Mouse (Mus musculus) limb, embryonic 12.5 days (tissue): ENCODE results near the gene Usp39. TPM values are rescaled to one million over a fixed set of nuclear protein-coding genes. Genes with fewer than 3 reads are reported as not detected.

Source experiments
- ATAC-seq: fragments of 200-750 bp; cut with Nextera tagmentation; 2 replicates; pipeline ENCODE4 v1.8.0; 2017; ENCODE audit warnings: low read depth, moderate TSS enrichment; ENCODE audit not compliant: insufficient number of reproducible peaks, insufficient read depth, low FRiP score, low TSS enrichment
- H3K27ac ChIP-seq: fragments of 300-500 bp; sonication (generic); 2 replicates; pipeline ENCODE4 v1.5.1; 2016; ENCODE audit warnings: mild to moderate bottlenecking, moderate library complexity
- H3K27me3 ChIP-seq: fragments of 300-500 bp; sonication (generic); 2 replicates; pipeline ENCODE4 v1.6.1; 2016; ENCODE audit warnings: mild to moderate bottlenecking, moderate library complexity
- H3K36me3 ChIP-seq: fragments of 300-500 bp; sonication (generic); 2 replicates; pipeline ENCODE4 v1.6.1; 2016; ENCODE audit warnings: mild to moderate bottlenecking, moderate library complexity
- H3K4me1 ChIP-seq: fragments of 300-500 bp; sonication (generic); replicated peaks from 2 replicates; pipeline ENCODE4 v1.6.1; 2016
- H3K4me2 ChIP-seq: fragments of 300-500 bp; sonication (generic); 2 replicates; pipeline ENCODE4 v1.6.1; 2016; ENCODE audit warnings: mild to moderate bottlenecking, moderate library complexity
- H3K4me3 ChIP-seq: fragments of 300-500 bp; sonication (generic); replicated peaks from 2 replicates; pipeline ENCODE4 v1.5.1; 2016; ENCODE audit warnings: mild to moderate bottlenecking
- H3K9ac ChIP-seq: fragments of 300-500 bp; sonication (generic); replicated peaks from 2 replicates; pipeline ENCODE4 v1.6.1; 2016; ENCODE audit warnings: mild to moderate bottlenecking, moderate library complexity
- H3K9me3 ChIP-seq: fragments of 300-500 bp; sonication (generic); 2 replicates; pipeline ENCODE4 v1.6.1; 2016; ENCODE audit warnings: mild to moderate bottlenecking, moderate library complexity
- WGBS: fragments of 180-500 bp; shearing (Covaris S2); methylation state at CpG from one replicate; pipeline ENCODE4 v1.1.7; 2016; 5-methylcytosine and 5-hydroxymethylcytosine counted together
- polyA plus RNA-seq: library from polyadenylated mRNA; unstranded; fragments of >200 nt; fragmentation: Nextera tagmentation; extraction: Ambion mirVana; gene quantifications from 2 replicates; pipeline ENCODE4 v1.2.1, GENCODE M21; 2016

The Usp39 gene
- polyA plus RNA-seq = 62.7 and 71.3 TPM in 2 replicates

DNA sequence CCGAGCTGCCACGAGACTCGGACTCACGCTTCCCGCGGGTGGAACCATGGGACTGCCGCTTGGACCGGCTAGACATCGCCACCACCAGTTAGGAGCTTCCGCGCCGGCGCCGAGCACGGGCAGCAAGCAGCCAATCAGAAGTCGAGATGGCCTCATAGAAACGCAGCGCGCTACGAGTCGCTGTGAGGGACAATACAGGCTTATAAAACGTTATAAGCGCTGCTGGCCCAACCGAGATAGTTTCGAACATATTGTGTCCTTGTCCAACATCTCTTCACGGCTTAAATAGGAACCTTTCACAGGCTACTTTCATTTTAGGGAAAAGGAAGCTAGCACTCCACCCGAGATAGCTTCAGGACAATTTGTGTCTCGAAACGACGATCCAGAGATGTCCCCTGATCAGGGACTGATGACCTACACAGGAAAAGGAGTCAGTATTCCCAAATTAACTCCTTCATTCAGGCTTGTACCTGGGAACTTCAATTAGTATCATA, at the start of gene Usp39:
Gene Usp39 (minus strand): TSS at position 111 of the 494 bp plus-strand sequence.
- Histone ChIP-seq H3K27ac (peak within 1 kb of the TSS; percentile 59; the same call in 1 of the 2 replicates), H3K27me3 (no peaks in the 10 kb centered on the region), H3K9ac (peak within 1 kb of the TSS; percentile 91), H3K4me2 (peak within 1 kb of the TSS; percentile 90), H3K9me3 (no peaks in the 10 kb centered on the region), H3K4me1 (peaks cover 23% of the 10 kb centered on the region), H3K36me3 (peaks cover 22% of the 10 kb centered on the region), H3K4me3 (peak within 1 kb of the TSS; percentile 86)
- under 1% methylated on average over 30 of the region's 30 CpGs for WGBS
- ATAC-seq = no peak

DNA sequence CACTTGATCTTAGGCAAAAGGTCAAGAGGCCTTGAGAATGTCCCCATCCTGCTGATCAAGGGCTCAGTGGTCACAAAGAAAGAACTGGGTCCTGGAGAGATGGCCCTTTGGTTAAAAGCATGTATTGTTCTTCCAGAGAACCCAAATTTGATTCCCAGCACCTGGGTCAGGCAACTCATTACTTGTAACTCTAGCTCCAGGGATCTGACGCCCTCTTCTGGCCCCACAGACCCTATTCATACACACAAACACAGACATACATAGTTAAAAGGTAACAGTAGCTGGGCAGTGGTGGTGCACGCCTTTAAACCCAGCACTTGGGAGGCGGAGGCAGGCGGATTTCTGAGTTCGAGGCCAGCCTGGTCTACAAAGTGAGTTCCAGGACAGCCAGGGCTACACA, 47.4 kb upstream of the Usp39 start:
- no peaks in the 10 kb centered on the region; the same call in 1 of the 2 replicates for H3K36me3 ChIP-seq
- no peak overlapping the region for H3K4me2 ChIP-seq
- H3K27me3 ChIP-seq = no peaks in the 10 kb centered on the region
- 90% methylated on average over 5 of the region's 5 CpGs for WGBS
- H3K9ac ChIP-seq = no peak overlapping the region
- H3K9me3 ChIP-seq = no peaks in the 10 kb centered on the region
- ATAC-seq = no peak
- H3K4me3 ChIP-seq = no peak overlapping the region
- H3K27ac ChIP-seq = no peak overlapping the region
- peaks cover 32% of the 10 kb centered on the region for H3K4me1 ChIP-seq

- H3K27ac ChIP-seq = peak overlapping the region; percentile 94
- H3K4me1 ChIP-seq = peaks cover 32% of the 10 kb centered on the region
- peaks cover 6% of the 10 kb centered on the region; the same call in 1 of the 2 replicates for H3K36me3 ChIP-seq
- WGBS = 18% methylated on average over 12 of the region's 12 CpGs
- ATAC-seq = no peak
- peak overlapping the region; percentile 72 for H3K9ac ChIP-seq
- peak overlapping the region; percentile 54 for H3K4me3 ChIP-seq
- H3K4me2 ChIP-seq = peak overlapping the region; percentile 67
- no peaks in the 10 kb centered on the region for H3K27me3 ChIP-seq
- H3K9me3 ChIP-seq = no peaks in the 10 kb centered on the region
Measured at GRCm38 (mm10) chr6:72390795-72391521, 46.0 kb upstream of the Usp39 start.

DNA sequence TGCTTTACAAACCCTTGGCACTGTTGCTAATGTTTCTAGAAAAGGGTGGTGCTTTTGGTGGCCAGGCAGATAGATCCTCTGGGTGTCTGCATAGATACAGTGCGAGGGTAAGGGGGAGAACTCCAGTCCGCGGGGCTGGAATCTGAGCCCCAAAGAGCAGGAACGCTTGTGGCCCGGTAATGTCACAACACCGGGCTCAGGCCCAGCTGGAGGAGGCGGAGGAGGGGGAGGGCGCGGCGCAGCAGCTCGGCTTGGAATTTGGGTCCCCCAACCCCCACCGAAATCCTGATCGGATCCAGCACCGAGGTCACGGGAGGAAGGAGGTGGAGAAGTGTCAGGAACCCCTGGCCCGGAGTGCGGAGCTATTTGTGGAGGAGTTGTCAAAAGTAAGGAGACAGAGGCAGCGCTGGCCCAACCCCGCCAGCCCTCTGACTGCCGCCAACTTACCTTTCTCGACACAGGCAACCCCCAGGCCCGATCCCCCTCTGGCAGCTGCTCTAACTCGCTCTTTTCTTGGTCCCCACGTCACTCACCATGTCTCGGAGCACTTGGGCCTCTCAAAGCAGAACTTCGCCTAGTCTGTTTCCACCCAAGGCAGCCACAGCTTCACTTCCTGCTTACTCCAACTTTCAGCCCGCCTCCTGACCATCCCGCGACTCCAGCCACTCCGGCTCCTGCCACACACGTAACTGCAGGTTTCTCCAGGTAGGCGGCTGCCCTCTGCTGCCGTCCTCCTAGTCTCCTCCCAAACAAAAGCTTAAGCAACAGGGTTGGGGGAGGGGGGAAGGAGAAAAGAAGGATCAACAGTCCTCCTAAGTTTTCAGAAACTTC, 45.2 kb upstream of the Usp39 start, which contains the start of gene Vamp8:
Gene Vamp8 (minus strand): TSS at position 763 of the 831 bp plus-strand sequence.
- peak within 1 kb of the TSS; percentile 67 for H3K4me2 ChIP-seq
- peaks cover 32% of the 10 kb centered on the region for H3K4me1 ChIP-seq
- H3K9ac ChIP-seq = peak within 1 kb of the TSS; percentile 72
- H3K4me3 ChIP-seq = peak within 1 kb of the TSS; percentile 54
- H3K9me3 ChIP-seq = no peaks in the 10 kb centered on the region
- H3K36me3 ChIP-seq = peaks cover 13% of the 10 kb centered on the region
- peak; percentile 67; the same call in 1 of the 2 replicates for ATAC-seq
- peak within 1 kb of the TSS; percentile 94 for H3K27ac ChIP-seq
- no peaks in the 10 kb centered on the region for H3K27me3 ChIP-seq
- 2% methylated on average over 33 of the region's 33 CpGs for WGBS

- ATAC-seq = peak; percentile 48; the same call in 1 of the 2 replicates
Measured at GRCm38 (mm10) chr6:72389471-72389940, 44.5 kb upstream of the Usp39 start.

GRCm38 (mm10) chr6:72388791-72389329, 43.9 kb upstream of the Usp39 start:
- Histone ChIP-seq H3K9me3 (no peaks in the 10 kb centered on the region), H3K27me3 (no peaks in the 10 kb centered on the region), H3K27ac (no peak overlapping the region; the same call in 1 of the 2 replicates), H3K4me3 (peak overlapping the region; percentile 54; the same call in 1 of the 2 replicates), H3K9ac (peak overlapping the region; percentile 72), H3K36me3 (peaks cover 26% of the 10 kb centered on the region), H3K4me2 (peak overlapping the region; percentile 67), H3K4me1 (peaks cover 32% of the 10 kb centered on the region)
- no peak for ATAC-seq
- WGBS = 43% methylated on average over 6 of the region's 6 CpGs

More at GRCm38 (mm10) chr6:72389471-72389940, 44.5 kb upstream of the Usp39 start:
- 19% methylated on average over 13 of the region's 13 CpGs for WGBS
- H3K9me3 ChIP-seq = no peaks in the 10 kb centered on the region
- peak overlapping the region; percentile 67 for H3K4me2 ChIP-seq
- H3K9ac ChIP-seq = peak overlapping the region; percentile 72
- peaks cover 20% of the 10 kb centered on the region for H3K36me3 ChIP-seq
- H3K27me3 ChIP-seq = no peaks in the 10 kb centered on the region
- peak overlapping the region; percentile 94 for H3K27ac ChIP-seq
- H3K4me3 ChIP-seq = peak overlapping the region; percentile 54
- H3K4me1 ChIP-seq = peaks cover 32% of the 10 kb centered on the region

DNA sequence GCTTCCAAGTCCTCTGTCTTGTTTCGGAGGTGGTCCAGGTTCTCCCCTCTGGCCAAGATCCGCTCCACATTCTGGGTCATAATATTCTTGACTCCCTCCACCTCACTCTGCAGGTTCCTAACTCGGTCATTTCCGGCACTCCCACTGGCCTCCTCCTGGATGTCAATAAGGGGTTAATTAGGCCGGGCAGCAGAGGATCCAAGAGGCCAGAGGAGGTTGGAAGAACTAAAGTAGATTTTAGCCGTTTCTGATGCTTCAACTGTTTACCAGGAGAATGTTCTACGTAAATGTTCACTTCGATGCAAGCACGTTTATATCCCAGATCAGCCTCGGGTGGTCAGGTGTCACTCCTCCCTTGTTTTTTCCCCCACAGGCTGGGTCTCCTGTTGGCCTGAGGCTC, 43.3 kb upstream of the Usp39 start:
- H3K9ac ChIP-seq = no peak overlapping the region
- peaks cover 26% of the 10 kb centered on the region for H3K36me3 ChIP-seq
- H3K27ac ChIP-seq = no peak overlapping the region
- 44% methylated on average over 10 of the region's 10 CpGs for WGBS
- no peak for ATAC-seq
- peak overlapping the region; percentile 67; the same call in 1 of the 2 replicates for H3K4me2 ChIP-seq
- H3K4me3 ChIP-seq = no peak overlapping the region
- no peaks in the 10 kb centered on the region for H3K27me3 ChIP-seq
- no peaks in the 10 kb centered on the region for H3K9me3 ChIP-seq
- H3K4me1 ChIP-seq = peaks cover 32% of the 10 kb centered on the region

- 43% methylated on average over 3 of the region's 3 CpGs for whole genome bisulfite sequencing
Measured at GRCm38 (mm10) chr6:72387816-72388215, 42.8 kb upstream of the Usp39 start.

GRCm38 (mm10) chr6:72386561-72386960, 41.6 kb upstream of the Usp39 start:
- H3K27me3 ChIP-seq = no peaks in the 10 kb centered on the region
- ATAC-seq = no peak
- no peaks in the 10 kb centered on the region for H3K9me3 ChIP-seq
- no peak overlapping the region for H3K27ac ChIP-seq
- H3K4me1 ChIP-seq = peaks cover 32% of the 10 kb centered on the region
- H3K4me2 ChIP-seq = no peak overlapping the region
- H3K9ac ChIP-seq = no peak overlapping the region
- H3K36me3 ChIP-seq = peaks cover 26% of the 10 kb centered on the region
- no peak overlapping the region for H3K4me3 ChIP-seq
- 93% methylated on average over 2 of the region's 2 CpGs for WGBS

More at GRCm38 (mm10) chr6:72387816-72388215, 42.8 kb upstream of the Usp39 start:
- no peak overlapping the region for H3K9ac ChIP-seq
- no peak for ATAC-seq
- no peaks in the 10 kb centered on the region for H3K27me3 ChIP-seq
- peak overlapping the region; percentile 67; the same call in 1 of the 2 replicates for H3K4me2 ChIP-seq
- no peak overlapping the region for H3K4me3 ChIP-seq
- H3K9me3 ChIP-seq = no peaks in the 10 kb centered on the region
- peaks cover 32% of the 10 kb centered on the region for H3K4me1 ChIP-seq
- H3K27ac ChIP-seq = no peak overlapping the region
- H3K36me3 ChIP-seq = peaks cover 26% of the 10 kb centered on the region

DNA sequence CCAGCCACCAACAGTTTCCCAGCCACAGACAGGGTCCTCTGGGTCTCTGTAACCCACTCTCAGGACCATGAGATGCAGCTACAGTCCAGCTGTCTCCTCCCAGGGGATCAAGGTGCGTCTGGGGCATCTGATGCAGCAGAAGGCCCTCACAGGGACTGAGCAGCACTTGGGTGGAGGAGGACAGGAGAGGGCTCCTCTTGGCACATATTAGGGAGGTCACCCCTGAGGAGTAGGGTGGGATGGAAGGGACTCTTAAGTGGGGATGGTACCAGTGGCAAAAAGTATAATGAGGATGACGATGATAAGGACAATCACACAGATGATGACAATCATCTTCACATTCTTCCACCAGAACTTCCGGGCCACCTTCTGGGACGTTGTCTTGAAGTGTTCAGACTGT, 40.3 kb upstream of the Usp39 start:
- 0 out of 2 replicates have a peak, but pooled peaks cover 3% of the 10 kb centered on the region for H3K27me3 ChIP-seq
- H3K4me2 ChIP-seq = no peak overlapping the region
- H3K36me3 ChIP-seq = peaks cover 26% of the 10 kb centered on the region
- H3K9ac ChIP-seq = no peak overlapping the region
- no peak overlapping the region for H3K4me3 ChIP-seq
- H3K9me3 ChIP-seq = no peaks in the 10 kb centered on the region
- ATAC-seq = no peak
- no peak overlapping the region for H3K27ac ChIP-seq
- 90% methylated on average over 4 of the region's 4 CpGs for WGBS
- H3K4me1 ChIP-seq = peaks cover 28% of the 10 kb centered on the region
